Mouse (Mus musculus) intestine, embryonic 14.5 days (tissue): ENCODE data around the gene Fto. TPM values are rescaled to one million over a fixed set of nuclear protein-coding genes. Genes with fewer than 3 reads are reported as not detected.

Experiments used
- ATAC-seq: fragments of 200-750 bp; cut with Nextera tagmentation; replicated peaks from 2 replicates; pipeline ENCODE4 v1.8.0; 2017; ENCODE audit warnings: low read depth, moderate number of reproducible peaks, moderate TSS enrichment, moderate library complexity; ENCODE audit not compliant: low FRiP score, low TSS enrichment
- DNase-seq: peaks from one replicate; pipeline ENCODE4 v3.0.0-alpha.2; 2018; ENCODE audit warnings: low spot score
- H3K27ac ChIP-seq: fragments of 300-500 bp; sonication (generic); 2 replicates; pipeline ENCODE4 v1.5.1; 2014; ENCODE audit warnings: low read depth, mild to moderate bottlenecking, control low read depth
- H3K27me3 ChIP-seq: fragments of 300-500 bp; sonication (generic); replicated peaks from 2 replicates; pipeline ENCODE4 v1.6.1; 2014; ENCODE audit warnings: low read length, control low read depth; ENCODE audit not compliant: control insufficient read depth, insufficient read depth
- H3K36me3 ChIP-seq: fragments of 300-500 bp; sonication (generic); 2 replicates; pipeline ENCODE4 v1.6.1; 2014; ENCODE audit warnings: low read length, control low read depth; ENCODE audit not compliant: control insufficient read depth, insufficient read depth
- H3K4me1 ChIP-seq: fragments of 300-500 bp; sonication (generic); replicated peaks from 2 replicates; pipeline ENCODE4 v1.6.1; 2014; ENCODE audit warnings: low read length, control low read depth, mixed read lengths; ENCODE audit not compliant: control insufficient read depth, insufficient read depth
- H3K4me2 ChIP-seq: fragments of 300-500 bp; sonication (generic); 2 replicates; pipeline ENCODE4 v1.6.1; 2014; ENCODE audit warnings: low read length
- H3K4me3 ChIP-seq: fragments of 300-500 bp; sonication (generic); 2 replicates; pipeline ENCODE4 v1.5.1; 2014; ENCODE audit warnings: low read depth, low read length, control low read depth, mixed read lengths
- H3K9ac ChIP-seq: fragments of 300-500 bp; sonication (generic); 2 replicates; pipeline ENCODE4 v1.6.1; 2014; ENCODE audit warnings: mild to moderate bottlenecking, low read length
- H3K9me3 ChIP-seq: fragments of 300-500 bp; sonication (generic); 2 replicates; pipeline ENCODE4 v1.6.1; 2016; ENCODE audit warnings: low read length, control low read depth; ENCODE audit not compliant: control insufficient read depth
- WGBS: fragments of 180-500 bp; shearing (Covaris S2); extraction: QIAGEN DNeasy Blood & Tissue Kit; methylation state at CpG from one replicate; pipeline ENCODE4 v1.1.7; 2014; 5-methylcytosine and 5-hydroxymethylcytosine counted together
- polyA plus RNA-seq: library from polyadenylated mRNA; unstranded; fragments of >200 nt; fragmentation: Nextera tagmentation; extraction: Ambion mirVana; gene quantifications from 2 replicates; pipeline ENCODE4 v1.2.1, GENCODE M21; 2014

Gene Fto
- polyA plus RNA-seq, 1 experiment from 2014 or later = 77.7 TPM

GRCm38 (mm10) chr8:91712731-91713569, 399.6 kb downstream of the Fto start:
- Histone ChIP-seq H3K27ac (no peak overlapping the region), H3K27me3 (peaks cover 27% of the 10 kb centered on the region), H3K4me3 (peak overlapping the region; percentile 27), H3K4me2 (peak overlapping the region; percentile 47), H3K9ac (peak overlapping the region; percentile 29; the same call in 1 of the 2 replicates), H3K9me3 (no peaks in the 10 kb centered on the region), H3K36me3 (no peaks in the 10 kb centered on the region), H3K4me1 (peaks cover 33% of the 10 kb centered on the region)
- ATAC-seq (0 out of 2 replicates have a peak, but pooled peaks have one; percentile 16), DNase-seq (peak; percentile 66)
- WGBS = 5% methylated on average over 31 of the region's 31 CpGs

- no peaks in the 10 kb centered on the region for H3K9me3 ChIP-seq
- H3K36me3 ChIP-seq = no peaks in the 10 kb centered on the region
- peak overlapping the region; percentile 20; the same call in 1 of the 2 replicates for H3K9ac ChIP-seq
- H3K4me3 ChIP-seq = peak overlapping the region; percentile 27
- peaks cover 33% of the 10 kb centered on the region for H3K4me1 ChIP-seq
- 8% methylated on average over 12 of the region's 12 CpGs for WGBS
- H3K27me3 ChIP-seq = peaks cover 27% of the 10 kb centered on the region
- H3K27ac ChIP-seq = no peak overlapping the region
- ATAC-seq = no peak
- peak; percentile 57 for DNase-seq
- H3K4me2 ChIP-seq = peak overlapping the region; percentile 47
These were observed 400.5 kb downstream of the Fto start for GRCm38 (mm10) chr8:91713677-91714312.

- H3K27ac ChIP-seq = no peak overlapping the region
- H3K4me3 ChIP-seq = no peak overlapping the region
- peaks cover 33% of the 10 kb centered on the region for H3K4me1 ChIP-seq
- ATAC-seq = no peak
- no peak overlapping the region for H3K4me2 ChIP-seq
- no peaks in the 10 kb centered on the region for H3K9me3 ChIP-seq
- no peaks in the 10 kb centered on the region for H3K36me3 ChIP-seq
- no peak for DNase-seq
- peaks cover 24% of the 10 kb centered on the region for H3K27me3 ChIP-seq
- 72% methylated on average over 7 of the region's 7 CpGs for WGBS
- no peak overlapping the region for H3K9ac ChIP-seq
These were observed 401.4 kb downstream of the Fto start for GRCm38 (mm10) chr8:91714733-91715132.

- no peak overlapping the region for H3K4me3 ChIP-seq
- H3K9me3 ChIP-seq = no peaks in the 10 kb centered on the region
- WGBS = 19% methylated on average over 8 of the region's 8 CpGs
- H3K27ac ChIP-seq = no peak overlapping the region
- peaks cover 16% of the 10 kb centered on the region for H3K27me3 ChIP-seq
- ATAC-seq = 0 out of 2 replicates have a peak, but pooled peaks have one; percentile 28
- peaks cover 28% of the 10 kb centered on the region for H3K4me1 ChIP-seq
- no peaks in the 10 kb centered on the region for H3K36me3 ChIP-seq
- H3K9ac ChIP-seq = no peak overlapping the region
- peak; percentile 57 for DNase-seq
- H3K4me2 ChIP-seq = no peak overlapping the region
These were observed 402.2 kb downstream of the Fto start for GRCm38 (mm10) chr8:91715387-91716085.

Other genes starting within 250 kb of the Fto start
- 17.2 and 19.7 TPM in 2 replicates for gene Rbl2, start 243.5 kb upstream of the Fto start, polyA plus RNA-seq
- 48.6 and 54.0 TPM in 2 replicates for gene Aktip, start 113.5 kb upstream of the Fto start, polyA plus RNA-seq
- gene Rpgrip1l, start 263 bp upstream of the Fto start, polyA plus RNA-seq = 7.7 and 7.9 TPM in 2 replicates